Mouse (Mus musculus) stomach, postnatal 0 days (tissue): Measurements from ENCODE around the gene Rabgap1l.

Source experiments
- CTCF ChIP-seq: IDR thresholded peaks from 2 replicates; pipeline ENCODE4 v1.5.1; 2016; ENCODE audit warnings: antibody characterized with exemption, low read depth, mild to moderate bottlenecking, moderate library complexity
- EP300 ChIP-seq: optimal IDR thresholded peaks from 2 replicates; pipeline ENCODE3; 2016; ENCODE audit warnings: antibody characterized with exemption

DNA sequence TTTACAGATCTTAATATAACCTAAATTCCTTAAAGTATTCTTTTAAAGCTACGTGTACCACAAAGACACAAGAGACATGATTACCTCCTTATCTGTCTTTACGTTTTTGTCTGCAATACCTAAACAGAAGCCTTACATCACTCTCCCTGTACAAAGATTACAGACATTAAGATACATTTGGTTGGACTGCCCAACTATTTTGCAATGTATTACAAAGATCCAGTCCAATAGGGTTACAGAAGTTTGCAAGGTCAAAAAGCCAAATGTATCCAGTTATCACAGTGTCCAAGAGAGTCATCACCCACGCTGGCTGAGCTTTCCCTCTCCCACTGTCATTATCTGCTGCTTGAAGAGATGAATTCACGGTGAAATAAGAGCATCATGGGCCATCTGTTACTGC lies 63.1 kb downstream of the Rabgap1l start:
- TF ChIP-seq CTCF (no peak), EP300 (no peak)
